ENCODE assay signal across 12 mouse cellular contexts in the genomic region with DNA sequence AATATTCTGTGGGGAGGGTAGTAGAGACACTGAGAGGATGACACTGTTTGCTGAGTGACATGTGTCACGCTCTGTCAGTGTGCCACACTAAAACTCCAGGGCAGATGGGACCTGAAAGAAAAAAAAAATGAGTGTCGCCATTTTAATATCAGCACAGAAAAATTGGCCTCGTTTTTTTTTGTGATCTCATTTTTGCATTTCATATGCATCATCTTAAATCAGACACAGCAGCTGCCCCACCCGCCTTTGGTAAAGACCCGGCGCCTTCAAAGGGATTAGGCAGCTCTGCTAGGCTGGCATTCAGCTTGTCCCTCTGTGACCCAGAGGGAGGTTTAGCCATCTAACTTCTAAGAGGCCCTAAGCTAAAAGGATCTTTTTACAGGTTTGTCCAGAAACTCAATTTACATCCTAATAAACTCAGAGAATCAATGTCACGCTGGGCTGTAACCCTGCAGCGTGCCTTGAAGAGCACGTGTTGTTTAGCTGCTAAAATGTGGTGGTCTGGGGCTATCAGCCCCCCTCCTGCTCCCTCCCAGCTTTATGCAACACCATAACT.
DNase-seq lines count a peak whose midpoint lies in the region; ATAC-seq lines count a peak whose summit lies in the region.
"Had no signal": no experiment of that assay in that cellular context is flagged by ENCODE, and none has a peak within 500 bp of the region (broad histone marks: within the 10 kb centered on the region; RNA-seq: fewer than 3 reads in every experiment).

No protein-coding gene starts in this region.

- H3K9ac ChIP-seq in kidney, embryonic 15.5 days: no peak overlapping the region; the same call in 1 of the 2 replicates
- H3K9ac ChIP-seq in embryonic facial prominence, embryonic 12.5 days: no peak overlapping the region
- H3K9ac ChIP-seq in limb, embryonic 12.5 days (replicated peaks): no peak overlapping the region
- H3K9ac ChIP-seq: embryonic facial prominence, embryonic 15.5 days had no signal

- 0 out of 2 replicates have a peak, but pooled peaks have one; percentile 16 for ATAC-seq in kidney, embryonic 15.5 days (replicated peaks; ENCODE audit: low FRiP score)
- ATAC-seq in embryonic facial prominence, embryonic 12.5 days (ENCODE audit: insufficient number of reproducible peaks, insufficient read depth, low FRiP score, low TSS enrichment): no peak
- no peak; the same call in 1 of the 2 replicates for ATAC-seq in limb, embryonic 12.5 days (ENCODE audit: insufficient number of reproducible peaks, insufficient read depth, low FRiP score, low TSS enrichment, low read depth)
- ATAC-seq: inflammation-experienced regulatory T-cells, adult 6 months had no signal

- peak overlapping the region; percentile 79 for H3K27ac ChIP-seq in kidney, embryonic 15.5 days
- H3K27ac ChIP-seq in embryonic facial prominence, embryonic 12.5 days: peak overlapping the region; percentile 23; the same call in 1 of the 2 replicates
- H3K27ac ChIP-seq in limb, embryonic 12.5 days: peak overlapping the region; percentile 41; the same call in 1 of the 2 replicates

- no peaks in the 10 kb centered on the region for H3K27me3 ChIP-seq in kidney, embryonic 15.5 days
- no peaks in the 10 kb centered on the region for H3K27me3 ChIP-seq in embryonic facial prominence, embryonic 12.5 days
- H3K27me3 ChIP-seq in limb, embryonic 12.5 days: peaks cover 5% of the 10 kb centered on the region
- H3K27me3 ChIP-seq: embryonic facial prominence, embryonic 15.5 days had no signal

- 25% methylated on average over 9 of the region's 9 CpGs for WGBS in kidney, embryonic 15.5 days
- WGBS in embryonic facial prominence, embryonic 12.5 days: 17% methylated on average over 9 of the region's 9 CpGs
- WGBS in limb, embryonic 12.5 days: 15% methylated on average over 9 of the region's 9 CpGs

- no peaks in the 10 kb centered on the region for H3K9me3 ChIP-seq in kidney, embryonic 15.5 days (replicated peaks)
- no peaks in the 10 kb centered on the region for H3K9me3 ChIP-seq in embryonic facial prominence, embryonic 12.5 days
- H3K9me3 ChIP-seq in limb, embryonic 12.5 days: no peaks in the 10 kb centered on the region
- H3K9me3 ChIP-seq: embryonic facial prominence, embryonic 15.5 days had no signal

- no peaks in the 10 kb centered on the region for H3K36me3 ChIP-seq in kidney, embryonic 15.5 days
- no peaks in the 10 kb centered on the region for H3K36me3 ChIP-seq in embryonic facial prominence, embryonic 12.5 days
- no peaks in the 10 kb centered on the region for H3K36me3 ChIP-seq in limb, embryonic 12.5 days
- H3K36me3 ChIP-seq: embryonic facial prominence, embryonic 15.5 days had no signal

- H3K4me2 ChIP-seq in kidney, embryonic 15.5 days: peak overlapping the region; percentile 22; the same call in 1 of the 2 replicates
- 0 out of 2 replicates have a peak overlapping the region, but pooled peaks have one; percentile 13 for H3K4me2 ChIP-seq in embryonic facial prominence, embryonic 12.5 days (replicated peaks)
- H3K4me2 ChIP-seq in limb, embryonic 12.5 days: peak overlapping the region; percentile 40
- H3K4me2 ChIP-seq: embryonic facial prominence, embryonic 15.5 days had no signal

- peaks cover 55% of the 10 kb centered on the region for H3K4me1 ChIP-seq in kidney, embryonic 15.5 days
- peaks cover 37% of the 10 kb centered on the region for H3K4me1 ChIP-seq in embryonic facial prominence, embryonic 12.5 days
- peaks cover 31% of the 10 kb centered on the region for H3K4me1 ChIP-seq in limb, embryonic 12.5 days (replicated peaks)

- no peak overlapping the region for H3K4me3 ChIP-seq in kidney, embryonic 15.5 days (replicated peaks)
- no peak overlapping the region for H3K4me3 ChIP-seq in embryonic facial prominence, embryonic 12.5 days
- no peak overlapping the region for H3K4me3 ChIP-seq in limb, embryonic 12.5 days (replicated peaks)
- H3K4me3 ChIP-seq: embryonic facial prominence, embryonic 15.5 days had no signal

- no peak for DNase-seq in kidney, postnatal 4 days
- peak; percentile 45 for DNase-seq in brain, adult 2 months (ENCODE audit: low read depth, low spot score)
- DNase-seq in MN1 (ENCODE audit: low spot score): no peak
- DNase-seq in frontal cortex, postnatal 14 days (ENCODE audit: low spot score in 2 of 2): no peak
- DNase-seq: gastrocnemius, postnatal 36 days; liver; thymus, adult 18-20 months had no signal

Comparison
In these comparisons a context has a peak if more than half of its experiments do, and no peak if none do; other contexts are left out.
1. H3K27ac ChIP-seq: peak in every context shown above with its lines; median percentile 79 in kidney, embryonic 15.5 days; 41 in limb, embryonic 12.5 days; 23 in embryonic facial prominence, embryonic 12.5 days.